Mouse (Mus musculus): ENCODE measurements around the gene BC028528.

- no peak for TF ChIP-seq ETS1 (conservative IDR thresholded peaks at IDR 0.05; ENCODE audit: low read depth, low read length)
- no peak for TF ChIP-seq NRF1 (IDR thresholded peaks at IDR 0.05; ENCODE audit: low read depth, low read length)
- no peak for TF ChIP-seq NELFE (IDR thresholded peaks at IDR 0.05; ENCODE audit: low read depth, low read length)
- no peak for TF ChIP-seq POLR2A (IDR thresholded peaks at IDR 0.05; ENCODE audit: low read depth, low read length)
- TF ChIP-seq TBP (conservative IDR thresholded peaks at IDR 0.05; ENCODE audit: low read depth, low read length), result no peak
- no peak for TF ChIP-seq USF1 (IDR thresholded peaks at IDR 0.05; ENCODE audit: low read depth, low read length)
- no peak for TF ChIP-seq MYC (IDR thresholded peaks at IDR 0.05; ENCODE audit: low read depth, low read length)
- TF ChIP-seq CTCF (conservative IDR thresholded peaks at IDR 0.05 in 1 of 2, IDR thresholded peaks at IDR 0.05 in 1 of 2; ENCODE audit: low read depth in 2 of 2, low read length in 2 of 2), result no peak
- TF ChIP-seq RCOR1 (conservative IDR thresholded peaks at IDR 0.05; ENCODE audit: low read depth, low read length), result no peak
- no peak for TF ChIP-seq ZC3H11A (IDR thresholded peaks at IDR 0.05; ENCODE audit: low read depth, low read length)
- TF ChIP-seq SIN3A (IDR thresholded peaks at IDR 0.05; ENCODE audit: low read length), result no peak
- no peak for TF ChIP-seq CHD2 (IDR thresholded peaks at IDR 0.05; ENCODE audit: low read length)
- no peak for TF ChIP-seq KAT2A (IDR thresholded peaks at IDR 0.05; ENCODE audit: insufficient replicate concordance, low read length)
- no peak for TF ChIP-seq JUN (IDR thresholded peaks at IDR 0.05; ENCODE audit: insufficient read depth, low read depth, low read length)
Measured at GRCm38 (mm10) chr3:95938217-95938616, 46.4 kb upstream of the BC028528 start.

Measured in CH12.LX (cell line).